Mouse (Mus musculus) cerebellum, postnatal 14 days (tissue): Measurements from ENCODE around the gene Arhgap19.

Source experiments
- DNase-seq, 2 experiments: peaks; one replicate each; pipeline ENCODE4 v3.0.0; 2021; ENCODE audit warnings: mixed read lengths in 2 of 2

Arhgap19 gene

DNA sequence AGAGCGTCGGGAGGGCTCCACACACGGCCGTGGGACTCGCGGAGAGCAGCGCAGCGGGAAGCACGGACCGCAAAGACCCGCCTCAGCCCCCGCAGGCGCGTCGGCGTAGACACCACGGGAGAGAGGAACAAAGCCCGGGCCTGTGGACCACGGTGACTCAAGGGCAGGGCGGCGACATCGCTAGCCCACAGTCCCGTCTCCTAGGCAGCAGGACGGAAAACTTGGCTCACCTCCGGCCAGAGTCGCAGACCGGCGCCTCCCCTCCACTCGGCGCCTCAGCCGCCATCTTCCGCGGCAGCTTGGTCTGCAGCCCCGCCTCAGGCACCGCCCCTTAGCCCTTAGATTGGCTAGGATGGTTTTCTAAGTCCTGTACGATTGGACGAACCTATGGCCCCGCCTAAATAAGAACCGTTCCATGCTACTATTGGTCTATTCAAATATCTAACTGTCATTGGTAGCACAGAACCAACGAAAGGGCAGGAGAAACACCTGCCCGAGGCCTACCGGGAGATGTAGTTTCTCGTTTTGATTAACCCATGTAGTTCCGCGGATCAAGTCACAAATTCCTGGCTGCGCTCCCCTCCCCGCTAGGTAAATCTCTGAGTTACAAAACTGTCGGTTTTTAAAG is at the start of gene Arhgap19:
TSS of gene Arhgap19 (minus strand) at position 306 of the 628 bp plus-strand sequence.
- peak; percentile 91 to 92 for DNase-seq

DNA sequence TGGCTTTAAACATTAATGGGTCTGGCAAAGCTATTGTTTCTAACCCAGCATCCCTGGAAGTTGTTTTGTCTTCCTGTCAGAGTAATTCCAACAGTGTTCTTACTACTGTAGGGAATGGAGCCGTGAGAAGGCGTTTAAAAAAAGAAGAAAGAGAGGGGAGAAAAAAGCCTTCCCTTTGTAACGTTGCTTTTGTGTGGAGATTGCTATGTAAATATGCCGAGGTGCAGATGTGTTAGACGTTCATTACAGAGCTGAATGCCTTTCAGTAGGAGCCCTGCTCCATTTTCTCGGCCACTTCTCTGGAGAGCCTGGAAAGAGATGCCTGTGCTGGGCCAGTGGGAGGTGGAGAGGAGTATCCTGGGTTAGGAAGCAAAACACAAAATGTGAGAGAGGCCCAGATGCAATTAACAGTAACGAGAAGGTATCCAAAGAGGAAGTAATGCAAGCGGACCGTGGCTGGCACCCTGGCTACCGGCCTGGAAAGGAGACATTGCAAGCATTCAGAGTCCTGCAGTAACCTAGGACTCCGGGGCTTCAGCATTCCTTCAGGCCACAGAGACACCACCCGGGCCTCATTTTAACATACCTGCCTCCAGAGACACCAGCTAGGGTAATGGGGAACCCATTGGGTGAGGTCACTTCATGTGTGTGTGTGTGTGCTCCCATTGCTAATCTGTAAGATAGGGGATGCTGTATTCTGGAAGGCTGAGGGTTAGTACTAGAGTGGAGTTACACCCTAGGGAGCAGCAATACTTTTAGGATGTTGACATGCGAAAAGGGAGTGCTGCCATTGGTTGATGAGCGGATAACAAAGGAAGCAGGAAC is 49.1 kb upstream of the Arhgap19 start:
- no peak for DNase-seq

DNA sequence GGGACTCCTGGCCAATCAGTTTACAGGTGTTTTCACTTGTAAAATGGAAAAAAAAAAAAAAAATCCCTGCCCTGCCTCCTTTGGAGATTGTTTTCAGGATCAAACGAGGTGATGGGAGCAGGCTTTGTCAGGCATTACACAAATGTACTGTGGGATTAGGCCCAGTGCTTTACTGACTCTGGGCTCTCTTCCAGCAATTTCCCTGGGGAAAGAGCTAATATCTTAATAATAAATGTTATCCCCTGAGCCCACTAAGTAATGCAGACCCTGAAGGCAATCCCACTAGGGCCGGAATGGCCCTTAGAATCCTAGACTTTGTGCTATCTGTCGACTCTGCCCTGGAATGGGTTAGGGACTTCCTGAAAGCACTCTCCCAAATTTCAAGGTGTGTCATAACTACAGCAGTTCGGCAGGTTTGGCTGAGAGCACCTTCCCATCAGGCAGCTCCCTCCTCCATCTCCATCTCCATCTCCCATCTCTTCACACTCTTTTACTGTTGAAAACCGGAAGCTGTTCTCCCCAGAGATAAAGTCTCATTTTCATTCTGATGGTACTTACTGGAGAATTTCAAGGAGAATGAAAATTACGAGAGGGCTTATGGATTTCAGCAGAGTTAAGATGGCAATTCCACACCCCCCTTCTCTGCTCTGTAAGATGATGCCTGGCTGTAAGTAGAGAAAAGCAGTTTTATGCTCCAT is 48.3 kb upstream of the Arhgap19 start:
- DNase-seq = no peak

DNA sequence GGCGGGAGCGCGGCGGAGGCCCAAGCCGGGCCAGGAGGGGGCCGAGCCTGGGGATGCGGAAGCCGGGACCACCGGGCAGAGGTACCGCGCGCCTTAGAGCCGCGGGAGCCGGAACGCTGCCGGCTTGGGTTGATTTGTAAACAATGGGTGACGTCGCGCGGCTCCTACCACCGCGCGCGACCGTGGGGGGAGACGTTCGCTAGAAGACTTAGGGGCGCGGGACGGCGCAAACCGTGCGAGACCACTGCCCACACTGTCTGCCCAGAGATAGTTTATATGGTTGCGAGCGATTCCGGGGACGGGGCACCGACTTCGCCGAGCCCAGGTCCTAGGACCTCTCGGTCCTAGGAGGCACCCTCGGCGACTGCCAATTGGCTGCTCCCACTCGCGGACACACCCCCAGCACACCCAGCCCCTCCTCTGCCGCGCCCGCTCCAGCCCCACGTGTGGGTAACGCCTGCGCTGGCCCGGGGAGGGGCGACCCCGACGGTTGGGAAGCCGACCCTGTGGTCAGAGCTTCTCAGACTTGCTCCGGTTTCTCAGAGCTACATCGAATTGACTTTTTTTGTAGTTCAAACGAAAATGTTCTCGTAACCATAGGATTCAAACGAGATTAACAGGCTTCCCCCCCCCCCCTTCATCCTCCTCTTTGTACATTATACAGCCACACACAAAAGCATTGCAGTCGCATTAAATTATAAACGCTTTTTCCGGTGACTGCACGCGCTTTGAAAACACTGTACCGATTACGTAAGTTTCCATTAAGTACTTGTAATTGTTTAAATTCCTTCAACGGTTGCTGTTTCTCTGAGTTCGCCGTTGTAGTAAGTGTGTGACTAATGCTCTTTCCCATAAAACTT is 46.4 kb upstream of the Arhgap19 start, which contains the start of gene Frat2:
TSS of gene Frat2 (minus strand) at position 141 of the 860 bp plus-strand sequence.
- peak; percentile 89 to 93 for DNase-seq

DNA sequence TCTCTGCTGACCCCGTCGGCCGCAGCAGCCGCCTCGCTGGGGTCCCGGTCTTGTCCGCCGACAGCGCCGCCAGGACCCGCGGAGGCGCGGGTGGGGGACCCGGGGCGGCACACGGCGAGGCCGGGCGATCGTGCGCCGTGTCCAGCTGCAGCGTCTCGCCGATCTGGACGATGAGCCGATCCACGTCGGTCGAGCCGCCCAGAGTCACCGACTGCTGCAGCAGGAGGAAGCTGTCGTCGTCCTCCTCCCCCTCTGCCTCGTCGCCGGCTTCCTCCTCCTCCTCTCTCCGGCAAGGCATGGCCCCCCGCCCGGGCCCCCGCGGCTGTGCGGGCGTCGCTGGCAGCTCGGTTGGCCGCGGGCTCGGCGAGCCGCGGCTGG is 45.8 kb upstream of the Arhgap19 start:
- DNase-seq = peak in 1 of 2 experiments; percentile 65

DNA sequence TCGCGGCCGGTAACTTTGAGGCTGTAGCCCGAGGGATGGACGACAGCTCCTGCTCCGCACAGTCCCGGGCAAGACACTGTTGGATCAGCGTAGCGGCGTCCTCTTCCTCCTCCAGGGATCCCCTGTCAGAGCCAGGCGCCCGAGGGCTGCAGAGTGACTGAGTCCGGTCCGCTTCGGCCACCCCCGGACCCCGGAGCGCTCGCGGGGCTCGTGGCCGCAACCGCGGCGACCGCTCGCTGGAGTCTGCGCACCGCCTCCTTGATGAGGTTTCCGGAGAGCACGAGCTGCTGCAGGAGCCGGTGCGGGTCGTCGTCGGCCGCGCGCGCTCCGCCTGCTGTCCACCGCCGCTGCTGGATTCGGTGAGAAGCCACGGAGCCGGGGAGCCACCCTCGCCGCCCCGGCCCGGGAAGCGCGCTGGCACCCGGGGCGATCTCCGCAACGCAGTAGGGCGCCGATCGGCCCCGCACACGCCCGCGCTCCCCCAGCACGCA is 45.3 kb upstream of the Arhgap19 start:
- peak; percentile 63 to 69 for DNase-seq

DNA sequence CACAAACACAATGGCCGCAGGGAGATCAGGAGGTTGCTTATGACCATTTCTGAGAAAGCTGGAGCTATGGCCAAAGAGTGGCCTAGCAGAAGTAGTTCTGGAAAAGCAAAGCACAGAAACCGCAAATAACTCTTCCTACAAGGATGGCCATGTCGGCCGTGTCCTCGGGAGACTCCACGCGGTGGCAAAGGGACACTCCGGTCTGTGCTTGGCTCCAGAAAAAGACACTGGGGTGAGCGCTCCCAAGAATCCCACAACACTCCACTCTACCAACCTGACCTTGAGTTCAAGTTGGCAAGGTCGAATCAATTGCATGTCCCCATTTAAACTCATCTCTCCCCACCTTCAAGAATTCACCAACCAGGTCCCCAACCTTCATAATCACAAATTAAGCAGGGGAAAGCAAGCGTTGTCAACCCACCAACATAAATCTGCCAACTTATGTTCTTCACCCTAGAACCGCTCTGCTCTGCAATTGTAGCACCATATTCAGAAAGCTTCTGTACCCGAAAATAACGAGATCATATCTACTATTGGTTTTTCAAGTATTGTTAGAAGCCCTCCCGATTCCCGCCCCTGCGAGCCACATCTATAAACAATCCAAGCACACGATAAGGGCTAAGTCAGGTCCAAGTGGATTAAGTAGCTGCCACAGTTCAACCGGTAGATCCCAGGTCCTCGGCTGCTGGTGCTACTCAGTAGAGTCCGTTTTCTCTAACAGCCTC is 44.7 kb upstream of the Arhgap19 start:
- DNase-seq = peak; percentile 47 to 57

DNA sequence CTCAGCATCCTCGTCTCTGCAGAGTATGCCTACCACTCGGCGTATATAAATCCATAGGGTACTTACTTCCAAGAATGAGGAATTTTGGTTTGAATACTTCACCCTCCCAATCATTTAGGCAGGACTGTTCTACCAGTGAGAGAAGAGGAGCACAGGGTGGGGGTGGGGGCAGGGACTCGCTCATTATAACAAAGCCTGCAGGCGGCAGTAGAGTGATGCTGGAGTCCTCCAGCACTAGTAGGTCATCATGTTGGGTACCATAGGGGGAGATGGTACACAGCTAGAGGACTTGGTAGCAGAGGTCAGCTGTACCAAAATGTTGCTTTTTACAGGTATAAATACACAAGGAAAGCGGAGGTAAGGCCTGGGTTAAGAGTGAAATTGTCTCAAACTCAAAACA is 42.5 kb upstream of the Arhgap19 start:
- DNase-seq = no peak

DNA sequence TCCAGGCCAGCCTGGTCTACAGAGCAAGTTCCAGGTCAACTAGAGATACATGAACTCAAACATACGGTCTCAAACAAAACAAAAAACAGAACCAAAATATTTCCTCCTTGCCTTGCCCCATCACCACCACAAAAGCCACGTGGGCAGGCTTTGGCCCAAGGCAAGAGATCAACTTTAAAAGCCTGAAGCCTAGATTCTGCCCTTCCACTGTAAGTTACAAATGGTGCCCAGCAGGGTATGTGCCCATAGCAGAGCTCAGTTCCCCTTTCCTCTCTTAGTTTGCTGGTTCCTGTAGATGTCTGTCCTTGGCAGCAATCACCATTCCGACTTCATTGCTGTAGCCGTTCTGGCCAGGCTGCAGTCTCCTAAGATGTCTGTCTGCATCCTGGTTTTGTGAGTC is 40.9 kb upstream of the Arhgap19 start:
- peak in 1 of 2 experiments; percentile 15 for DNase-seq

DNA sequence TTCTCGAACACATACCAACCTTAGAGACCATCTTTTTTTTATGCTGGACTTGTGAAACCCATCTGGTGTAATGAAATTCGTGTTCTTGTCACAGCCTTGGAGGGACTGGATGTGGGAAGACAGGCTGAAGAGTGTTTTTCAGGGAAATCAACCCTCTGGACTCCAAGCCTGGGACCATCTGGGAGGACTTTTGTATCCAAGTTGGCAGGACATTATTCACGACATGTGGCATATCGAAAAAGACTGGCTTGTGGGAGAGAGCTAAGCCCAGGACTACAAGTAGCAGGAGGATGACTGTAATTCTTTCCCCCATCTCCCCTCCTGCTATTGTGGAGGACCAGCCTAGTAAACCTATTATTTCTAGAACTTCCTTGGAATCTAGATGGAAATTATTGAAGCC is 40.3 kb upstream of the Arhgap19 start:
- DNase-seq = peak; percentile 46 to 70

DNA sequence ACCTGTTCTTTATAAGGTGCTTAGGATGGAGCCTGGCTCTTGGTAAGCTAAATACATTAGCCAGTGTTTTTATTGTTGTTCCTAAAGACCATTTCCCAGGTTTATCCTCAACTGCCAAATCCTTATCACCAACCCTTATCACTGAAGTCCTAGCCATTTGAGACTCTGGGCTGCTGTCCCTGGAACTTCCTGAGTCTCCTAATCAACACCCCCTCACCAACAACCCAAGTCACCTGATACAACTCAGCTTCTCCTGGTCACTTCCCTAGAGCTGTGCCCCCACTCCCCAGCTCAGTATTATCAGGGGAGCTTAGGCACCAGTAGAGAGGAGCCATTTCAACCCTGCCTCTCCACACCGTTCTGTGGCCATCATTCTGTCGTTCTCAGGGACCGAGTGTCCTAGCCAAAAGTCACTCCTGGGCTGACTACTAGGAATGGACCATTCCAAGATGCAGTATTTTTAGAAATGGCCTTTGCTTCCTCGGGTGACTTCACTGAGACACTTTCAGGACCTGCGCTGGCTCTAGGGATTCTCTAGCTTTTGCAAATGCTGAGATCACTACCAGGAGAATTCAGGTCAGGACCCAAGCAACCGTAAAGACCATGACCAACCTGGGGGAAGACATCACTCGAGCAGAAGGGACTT is 39.4 kb upstream of the Arhgap19 start:
- no peak for DNase-seq

DNA sequence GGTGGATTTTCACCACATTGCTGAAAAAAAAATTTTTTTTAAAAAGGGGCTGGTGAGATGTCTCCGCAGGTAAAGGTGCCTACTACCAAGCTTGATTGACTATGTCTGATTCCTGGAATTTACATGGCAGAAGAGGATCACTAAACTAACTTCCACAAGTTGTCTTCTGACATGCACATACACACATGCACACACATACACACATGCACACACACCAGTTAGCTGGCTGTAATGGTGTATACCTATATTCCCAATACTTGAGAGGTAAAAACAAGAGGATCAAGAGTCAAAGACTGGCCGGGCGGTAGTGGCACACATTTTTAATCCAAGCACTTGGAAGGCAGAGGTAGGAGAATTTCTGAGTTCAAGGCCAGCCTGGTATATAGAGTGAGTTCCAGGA is 37.8 kb upstream of the Arhgap19 start:
- no peak for DNase-seq

DNA sequence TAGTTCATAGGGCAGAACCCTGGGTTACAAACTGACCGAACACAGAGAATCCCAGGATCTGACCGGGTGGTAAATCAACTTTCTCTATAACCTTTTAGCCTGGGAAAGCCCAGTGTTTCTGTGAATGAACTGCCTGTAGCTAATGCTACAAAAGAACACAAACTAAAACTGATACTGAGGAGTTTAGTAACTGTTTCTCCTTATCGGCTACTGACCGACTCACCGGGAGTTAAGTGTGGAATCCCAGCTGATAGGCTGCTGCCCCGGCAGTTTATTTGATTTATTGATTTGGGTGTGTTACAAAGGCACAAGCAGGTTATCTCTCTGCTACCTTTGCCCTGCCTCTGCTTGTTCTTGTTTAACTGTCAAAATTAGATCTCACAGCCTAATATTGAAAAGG is 37.0 kb upstream of the Arhgap19 start:
- DNase-seq = no peak

DNA sequence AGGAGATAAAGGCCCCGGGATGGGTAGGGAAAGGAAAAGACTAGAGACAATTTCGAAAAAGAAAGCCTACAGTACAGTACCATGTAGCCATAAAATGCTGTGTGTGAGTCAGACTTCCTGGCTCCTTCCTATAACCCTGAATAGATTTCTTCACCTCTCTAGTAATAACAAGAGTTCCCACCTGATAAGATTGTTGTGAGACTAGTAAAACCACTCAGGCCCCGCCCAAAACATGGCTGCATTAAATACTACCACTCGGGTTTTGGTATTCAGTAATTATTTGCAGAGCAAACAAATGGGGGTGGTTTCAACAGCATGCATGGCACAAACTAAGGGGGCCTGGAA is 36.0 kb upstream of the Arhgap19 start:
- no peak for DNase-seq

DNA sequence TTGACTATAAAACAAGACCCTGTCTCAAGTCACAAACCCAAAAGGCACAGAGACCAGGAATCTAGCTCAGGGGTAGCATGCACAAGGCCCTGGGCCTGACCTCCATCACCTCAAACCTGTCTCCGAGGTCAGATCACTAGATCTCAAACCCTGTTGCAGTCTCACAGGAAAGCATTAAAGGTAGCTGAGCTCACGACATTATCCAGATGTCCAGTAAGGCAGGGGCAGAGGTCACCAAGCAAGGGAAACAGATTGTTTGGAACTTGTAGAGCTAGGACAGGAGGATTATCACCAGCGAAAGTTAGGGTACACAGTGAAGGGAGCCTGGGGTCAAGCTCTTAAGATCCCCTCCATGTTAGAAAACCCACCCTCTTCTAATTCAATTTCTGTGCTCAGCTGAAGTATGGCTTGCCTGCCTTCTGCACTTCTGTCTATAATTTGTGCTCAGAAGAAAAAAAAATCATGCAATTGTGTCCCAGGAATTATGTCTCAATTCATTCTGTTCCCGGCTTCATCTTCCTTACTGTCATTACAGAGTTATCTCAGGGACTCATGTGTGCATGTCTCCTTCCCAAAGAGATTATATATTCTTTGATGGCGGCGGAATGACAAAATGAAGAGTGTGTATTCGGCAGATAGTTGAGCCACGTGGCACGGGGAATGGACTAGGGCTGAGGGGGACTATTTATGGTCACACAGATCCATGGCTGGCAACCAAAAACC is 35.5 kb upstream of the Arhgap19 start:
- no peak for DNase-seq

DNA sequence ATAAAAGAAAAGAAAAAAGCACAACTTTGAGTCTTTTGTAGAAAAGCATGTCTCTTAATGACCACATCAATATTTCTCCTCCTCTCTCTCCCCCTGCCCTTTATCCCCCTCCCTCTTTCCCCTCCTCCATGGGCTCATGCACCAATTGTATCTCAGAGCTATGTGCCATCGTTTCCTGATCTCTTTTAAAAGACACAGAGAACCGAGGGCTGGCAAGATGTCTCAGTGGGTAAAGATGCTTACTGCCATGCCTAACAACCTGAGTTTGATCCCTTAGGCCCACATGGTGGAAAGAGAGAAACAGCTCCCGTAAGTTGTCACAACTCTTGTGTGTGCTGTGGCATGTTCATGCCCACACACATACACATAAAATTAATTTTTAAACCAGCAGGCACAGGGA is 34.9 kb upstream of the Arhgap19 start:
- DNase-seq = no peak

DNA sequence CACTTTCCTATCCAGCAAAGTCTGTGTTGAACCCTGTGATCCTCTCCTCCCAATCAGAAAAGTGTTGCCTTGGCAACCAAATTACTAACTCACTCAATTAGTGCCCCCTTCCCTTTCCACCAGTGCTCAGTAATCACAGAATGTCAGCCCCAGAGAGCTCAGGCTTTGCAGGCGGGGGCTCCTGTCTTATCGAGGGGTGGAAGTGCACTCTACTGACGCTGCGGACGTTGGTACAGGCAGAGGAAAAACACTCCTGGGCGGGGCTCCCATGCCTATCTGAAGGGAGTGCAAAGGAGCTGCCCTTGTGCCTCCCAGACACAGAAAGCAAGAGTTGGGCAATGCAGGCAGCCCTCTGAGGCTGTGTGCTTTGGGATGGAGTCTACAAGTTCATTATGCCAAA is 34.0 kb upstream of the Arhgap19 start:
- DNase-seq = no peak

DNA sequence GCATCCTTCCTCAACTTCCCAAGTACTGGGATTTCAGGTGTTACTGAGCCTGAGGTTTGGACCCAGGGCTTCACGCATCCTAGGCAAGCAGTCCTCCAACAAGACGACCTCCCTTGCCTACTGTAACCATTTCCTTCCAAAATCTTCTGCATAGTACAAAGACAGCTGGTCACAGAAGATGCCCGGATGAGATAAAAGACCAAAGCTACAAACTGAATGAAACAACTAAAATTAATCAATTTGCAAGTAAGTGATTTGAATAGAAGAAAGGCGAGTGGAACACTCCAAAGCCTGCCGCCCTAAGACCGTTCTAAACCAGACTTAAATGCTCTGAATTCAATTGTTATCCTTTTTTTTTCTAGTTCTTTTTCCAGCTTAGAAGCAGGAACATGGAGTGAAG is 33.6 kb upstream of the Arhgap19 start:
- DNase-seq = no peak

DNA sequence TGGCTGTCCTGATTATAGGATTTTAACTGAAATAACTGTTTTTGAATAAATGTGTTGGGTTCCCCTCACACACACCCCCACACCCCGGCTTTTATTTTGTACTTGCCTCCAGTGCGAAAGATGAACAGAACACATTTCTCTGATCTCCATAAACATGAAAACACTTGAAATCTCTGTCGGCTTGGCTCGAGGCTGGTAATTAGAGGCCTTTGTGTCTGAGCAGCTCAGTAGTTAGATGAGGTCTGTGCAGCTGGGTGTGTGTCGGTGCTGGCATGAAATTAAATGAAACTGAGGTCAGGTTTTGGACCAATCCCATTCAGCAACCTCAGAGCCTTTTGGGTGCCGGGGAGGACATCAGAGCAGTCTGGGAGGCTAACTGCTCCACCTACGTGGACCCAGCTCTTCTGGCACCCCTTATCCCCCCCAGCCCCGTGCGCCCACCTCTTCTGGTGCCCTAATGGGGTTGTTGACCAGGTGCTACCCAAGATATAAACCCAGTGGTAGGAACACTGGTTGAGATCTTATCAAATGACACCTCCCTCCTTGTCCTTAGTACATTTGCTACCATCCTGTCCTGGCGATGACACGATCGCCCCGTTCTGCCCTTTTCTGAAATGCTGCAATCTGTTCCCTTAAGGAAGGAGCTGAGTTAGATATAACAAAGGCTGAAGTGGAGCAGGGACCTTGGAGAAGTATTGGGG is 30.8 kb upstream of the Arhgap19 start:
- DNase-seq = no peak
